Mouse (Mus musculus): Measurements from ENCODE around the gene Hebp1. TPM values are rescaled to one million over a fixed set of nuclear protein-coding genes. Genes with fewer than 3 reads are reported as not detected.

Hebp1 gene
- total RNA-seq, 2 experiments from 2014 or later = 50.3 to 53.5 TPM

DNA sequence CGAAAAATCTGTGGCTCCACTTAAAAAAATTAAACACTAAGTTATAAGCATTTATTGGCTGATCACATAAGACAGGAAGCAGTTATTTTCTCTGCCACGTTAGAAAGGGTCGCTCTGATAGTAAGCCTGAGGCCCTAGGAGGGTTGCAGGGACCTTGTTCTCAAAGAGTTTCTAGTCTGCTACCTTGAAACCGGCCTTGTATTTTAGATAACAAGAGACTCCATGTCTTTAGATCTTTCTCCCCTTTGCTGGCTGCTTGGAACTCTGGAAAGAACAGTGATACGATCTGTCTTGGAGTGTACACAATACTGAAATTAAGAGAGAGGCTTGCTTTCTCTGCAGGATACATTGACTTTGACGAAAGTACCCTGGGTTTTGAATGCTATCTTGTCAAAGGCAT lies 904 bp upstream of the Hebp1 start:
- intact Hi-C loops (cut with DNase I) = no loop called here
- DNase-seq = no peak

DNA sequence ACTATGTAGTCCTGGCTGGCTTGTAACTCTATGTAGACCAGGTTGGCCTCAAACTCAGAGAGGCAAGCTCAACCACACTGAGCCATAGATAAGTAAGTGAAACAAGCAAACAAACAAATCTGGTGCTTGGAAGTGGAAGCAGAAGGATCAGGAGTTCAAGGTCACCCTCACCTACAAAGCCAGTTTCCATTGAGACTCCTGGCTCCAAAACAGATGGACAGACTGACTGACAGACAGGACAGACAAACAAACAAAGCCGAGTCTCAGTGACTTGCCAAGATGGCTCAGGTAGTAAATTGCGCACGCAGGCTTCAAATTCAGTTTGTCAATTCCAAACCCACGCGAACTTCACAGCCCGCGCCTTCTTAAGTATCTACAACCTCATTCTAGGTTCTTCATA lies 376 bp downstream of the Hebp1 start:
- intact Hi-C loops (cut with DNase I) = no loop called here
- DNase-seq = no peak

DNA sequence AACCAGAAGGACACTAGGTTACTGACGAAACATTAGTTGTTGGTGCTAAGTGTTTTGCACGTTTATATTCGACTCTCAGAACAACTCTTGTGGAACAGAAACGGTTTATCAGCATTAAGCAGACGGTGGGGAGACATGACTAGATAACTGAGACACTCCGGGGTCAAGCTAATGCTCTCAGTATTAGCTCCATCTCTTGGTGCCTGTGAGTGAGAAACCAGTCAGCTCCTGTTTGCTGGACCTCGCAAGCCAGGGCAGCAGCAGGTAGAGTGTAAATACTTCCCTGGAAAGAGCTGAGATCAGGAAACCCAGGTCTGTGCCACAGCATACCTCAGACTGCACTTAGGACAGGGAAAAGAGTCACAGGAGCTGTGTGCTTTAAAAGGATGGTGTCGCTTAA lies 1.1 kb downstream of the Hebp1 start:
- no peak for DNase-seq
- intact Hi-C loops (cut with DNase I) = no loop called here

- DNase-seq = no peak
- intact Hi-C loops (cut with DNase I) = no loop called here
These were observed 2.9 kb downstream of the Hebp1 start for GRCm38 (mm10) chr6:135194907-135195306.

DNA sequence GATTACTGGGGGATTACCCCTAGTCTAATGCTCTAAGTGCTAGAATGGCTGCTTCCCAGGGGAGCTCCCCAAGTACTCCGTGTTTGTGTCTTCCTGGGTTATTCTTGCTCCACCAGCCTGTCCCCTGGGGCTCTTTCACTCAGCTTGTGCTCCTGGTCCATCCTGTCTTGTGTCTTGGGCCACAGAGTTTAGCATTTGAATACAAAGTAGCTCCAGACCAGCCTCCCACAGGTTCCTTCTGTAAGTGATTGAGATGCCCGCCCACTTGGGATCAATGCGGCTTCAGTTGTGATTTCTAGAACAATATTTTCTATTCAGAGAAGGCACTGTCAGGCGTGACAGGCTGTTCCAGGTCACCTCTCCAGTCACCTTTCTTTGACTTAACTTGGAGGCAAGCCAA lies 4.1 kb downstream of the Hebp1 start:
- intact Hi-C loops (cut with DNase I) = no loop called here
- no peak for DNase-seq

GRCm38 (mm10) chr6:135192993-135193392 lies 4.8 kb downstream of the Hebp1 start:
- DNase-seq = no peak

DNA sequence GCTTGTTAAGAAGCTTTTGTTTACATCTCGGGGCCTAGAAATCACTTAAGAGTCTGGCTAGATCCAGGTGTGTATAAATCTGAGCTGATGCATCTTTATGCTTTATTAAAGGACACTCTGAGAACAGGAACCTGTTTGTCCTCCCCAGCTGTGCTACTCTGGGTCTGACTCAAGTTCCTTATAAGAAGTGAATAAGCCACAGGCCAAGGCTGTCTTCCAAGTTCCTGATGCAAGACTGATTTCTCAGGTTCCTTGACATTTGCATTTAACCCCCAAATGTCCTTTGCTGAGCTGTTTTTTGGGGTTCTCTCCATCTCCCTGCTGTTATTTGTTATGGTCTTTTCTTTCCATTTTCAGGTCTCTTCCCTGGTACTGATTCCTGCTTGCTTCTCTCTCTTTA lies 5.9 kb downstream of the Hebp1 start:
- DNase-seq = no peak
- intact Hi-C loops (cut with DNase I) = no loop called here

More at GRCm38 (mm10) chr6:135192993-135193392, 4.8 kb downstream of the Hebp1 start:
- intact Hi-C loops (cut with DNase I) = no loop called here

- no peak for DNase-seq
- intact Hi-C loops (cut with DNase I) = no loop called here
These were observed 7.7 kb downstream of the Hebp1 start for GRCm38 (mm10) chr6:135190122-135190521.

GRCm38 (mm10) chr6:135188629-135189028 lies 9.2 kb downstream of the Hebp1 start:
- no peak for DNase-seq
- intact Hi-C loops (cut with DNase I) = no loop called here

- DNase-seq = no peak
- intact Hi-C loops (cut with DNase I) = no loop called here
These were observed 10.5 kb downstream of the Hebp1 start for GRCm38 (mm10) chr6:135187076-135187917.

GRCm38 (mm10) chr6:135183961-135184360 lies 13.9 kb downstream of the Hebp1 start:
- no peak for DNase-seq
- intact Hi-C loops (cut with DNase I) = no loop called here

- DNase-seq = no peak
- intact Hi-C loops (cut with DNase I) = no loop called here
These were observed 14.9 kb downstream of the Hebp1 start for GRCm38 (mm10) chr6:135182925-135183324.

DNA sequence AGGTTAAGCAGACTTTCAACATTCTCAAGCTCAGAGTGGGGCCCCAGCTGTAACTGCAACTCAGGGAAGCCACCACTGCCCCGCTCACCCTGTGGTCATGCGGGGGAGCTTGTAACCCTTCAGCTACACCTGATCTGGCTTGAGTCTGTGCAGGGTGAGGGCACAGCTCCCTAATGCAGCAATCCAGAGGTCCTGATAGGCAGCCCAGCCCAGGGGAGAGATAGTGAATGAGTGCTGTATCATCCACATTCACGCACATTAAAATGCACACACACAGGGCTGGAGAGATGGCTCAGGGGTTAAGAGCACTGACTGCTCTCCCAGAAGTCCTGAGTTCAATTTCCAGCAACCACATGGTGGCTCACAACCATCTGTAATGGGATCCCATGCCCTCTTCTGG lies 19.2 kb downstream of the Hebp1 start:
- DNase-seq = no peak
- intact Hi-C loops (cut with DNase I) = no loop called here

GRCm38 (mm10) chr6:135177271-135177670 lies 20.6 kb downstream of the Hebp1 start:
- intact Hi-C loops (cut with DNase I) = no loop called here
- no peak for DNase-seq

DNA sequence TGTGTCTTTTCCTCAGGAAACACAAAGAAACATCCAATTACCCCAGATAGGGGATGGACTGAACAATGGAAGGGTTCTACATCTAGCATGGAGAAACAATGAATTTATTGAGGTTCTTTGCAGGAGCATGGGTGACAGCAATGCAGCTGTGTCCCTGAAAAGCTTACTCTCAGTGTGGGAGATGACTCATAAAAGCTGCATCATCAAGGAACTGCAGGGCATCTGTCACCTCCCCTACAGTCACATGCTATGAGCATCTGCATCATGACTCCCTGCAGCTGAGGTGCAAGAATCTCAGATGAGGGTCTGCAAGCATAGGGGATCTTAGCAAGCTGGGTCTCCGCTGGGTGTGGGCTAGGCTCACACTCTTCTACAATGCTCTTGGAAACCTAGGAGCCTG lies 22.8 kb downstream of the Hebp1 start:
- no peak for DNase-seq
- intact Hi-C loops (cut with DNase I) = no loop called here

GRCm38 (mm10) chr6:135171736-135172135 lies 26.1 kb downstream of the Hebp1 start:
- intact Hi-C loops (cut with DNase I) = no loop called here
- no peak for DNase-seq

DNA sequence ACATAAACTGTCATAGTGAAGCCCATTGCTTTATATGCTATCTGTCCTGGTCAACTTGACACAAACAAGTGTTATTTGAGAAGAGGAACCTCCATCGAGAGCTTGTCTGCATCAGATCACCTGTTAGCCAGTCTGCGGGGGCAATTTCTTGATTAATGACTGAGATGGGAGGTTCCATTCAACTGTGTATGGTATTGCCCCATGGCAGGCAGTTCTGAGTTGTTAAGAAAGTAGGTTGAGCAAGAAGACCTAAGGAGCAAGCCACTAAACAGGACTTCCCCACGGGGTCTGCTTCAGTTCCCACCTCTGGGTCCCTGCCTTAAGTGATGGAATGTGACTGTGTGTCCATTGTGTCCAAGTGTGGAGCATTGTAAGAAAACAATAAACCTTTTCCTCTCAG lies 28.6 kb downstream of the Hebp1 start:
- DNase-seq = no peak
- intact Hi-C loops (cut with DNase I) = no loop called here

DNA sequence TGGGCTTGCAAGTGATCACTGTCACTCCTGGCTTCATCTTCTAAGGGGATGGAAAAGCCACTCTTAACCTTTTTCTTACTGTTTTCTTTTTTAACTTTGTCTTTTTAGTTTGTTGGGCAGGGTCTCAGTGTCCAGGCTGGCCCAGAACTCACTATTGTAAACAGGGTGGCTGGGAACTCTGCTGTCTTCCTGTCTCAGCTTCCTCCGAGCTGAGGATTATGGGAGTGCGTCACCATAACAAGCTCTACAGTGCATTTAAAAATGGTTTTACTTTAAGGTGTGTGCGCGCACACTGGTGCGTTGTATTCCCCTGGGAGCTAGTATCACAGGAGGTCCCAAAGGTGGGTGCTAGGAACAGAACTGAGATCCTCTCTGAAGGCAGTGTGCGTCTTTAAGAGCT lies 29.4 kb downstream of the Hebp1 start:
- peak in 1 of 2 experiments; percentile 33 for DNase-seq

GRCm38 (mm10) chr6:135167380-135168311 lies 30.2 kb downstream of the Hebp1 start:
- DNase-seq = peak; percentile 87 to 90
- intact Hi-C loops (cut with DNase I) = no loop called here

More for the DNA sequence above, 29.4 kb downstream of the Hebp1 start:
- intact Hi-C loops (cut with DNase I) = no loop called here

GRCm38 (mm10) chr6:135166712-135167111 lies 31.1 kb downstream of the Hebp1 start:
- intact Hi-C loops (cut with DNase I) = no loop called here
- no peak for DNase-seq

GRCm38 (mm10) chr6:135166262-135166661 lies 31.6 kb downstream of the Hebp1 start:
- no peak for DNase-seq
- intact Hi-C loops (cut with DNase I) = no loop called here

DNA sequence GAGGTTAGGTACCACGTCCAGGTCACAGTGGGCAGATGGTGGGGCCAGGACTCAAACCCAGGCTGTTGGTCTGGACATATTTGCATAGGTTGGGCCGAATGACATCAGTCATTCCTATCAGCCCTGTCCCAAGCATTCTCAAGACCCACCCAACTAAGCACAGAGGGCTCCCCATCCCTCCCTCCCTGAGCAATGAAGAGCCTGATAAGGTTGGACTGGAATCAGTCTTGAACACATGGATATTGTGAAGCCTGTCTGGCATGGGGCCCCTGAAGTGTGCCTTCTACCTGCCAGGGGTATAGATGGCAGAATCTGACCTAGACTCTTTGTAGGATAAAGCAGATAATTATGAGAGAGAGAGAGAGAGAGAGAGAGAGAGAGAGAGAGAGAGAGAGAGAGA lies 32.1 kb downstream of the Hebp1 start:
- intact Hi-C loops (cut with DNase I) = no loop called here
- DNase-seq = no peak
